Mouse (Mus musculus): ENCODE measurements around the gene Olfr725.

The Olfr725 gene

DNA sequence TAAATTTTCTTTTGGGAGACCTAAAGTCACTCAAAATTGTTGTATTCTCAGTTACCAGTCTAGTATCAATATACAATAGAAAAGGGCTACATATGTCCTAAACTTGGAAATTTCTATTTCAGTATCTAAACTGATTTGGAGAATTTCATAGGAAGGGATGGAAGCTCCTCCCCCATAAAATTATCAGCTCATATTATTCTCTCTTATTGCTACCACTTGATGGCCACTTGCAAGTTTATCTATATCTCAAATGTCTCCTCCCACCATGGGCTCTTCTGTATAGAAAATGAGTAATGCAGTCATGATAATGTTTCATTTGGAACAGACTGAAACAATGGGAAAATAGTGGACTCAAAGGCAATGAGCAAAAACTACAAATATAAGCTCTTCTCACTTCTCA is at the start of gene Olfr725:
Gene Olfr725, minus strand, starts transcription at position 101 of the 400 bp plus-strand sequence.
- Histone ChIP-seq H3K36me3 (ENCODE audit: control insufficient read depth, insufficient read depth, low read length, poor library complexity, severe bottlenecking) (no peaks in the 10 kb centered on the region), H3K27me3 (ENCODE audit: control insufficient read depth, insufficient read depth, low read length, poor library complexity, severe bottlenecking) (no peaks in the 10 kb centered on the region)
- no peak for DNase-seq (ENCODE audit: low read depth, low spot score)

DNA sequence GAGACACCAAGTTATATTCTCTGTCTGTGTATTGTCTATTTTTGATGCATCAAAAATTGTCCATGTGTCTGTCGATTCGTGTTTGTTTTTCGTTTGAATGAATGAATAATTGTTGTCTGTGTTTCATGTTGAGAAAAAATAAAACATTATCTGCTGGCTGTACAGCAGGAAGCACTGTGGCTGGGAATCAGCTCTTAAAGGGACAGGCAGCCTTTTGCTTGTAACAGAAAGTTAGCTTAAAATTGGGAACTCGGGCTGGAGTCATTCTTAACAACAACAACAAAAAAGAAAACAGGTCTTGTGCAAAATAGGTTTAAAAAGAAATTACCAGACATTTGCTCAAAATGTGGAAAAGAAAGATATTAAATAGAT is 22.5 kb upstream of the Olfr725 start:
- no peak for DNase-seq (ENCODE audit: low read depth, low spot score)
- H3K36me3 ChIP-seq (ENCODE audit: control insufficient read depth, insufficient read depth, low read length, poor library complexity, severe bottlenecking) = no peaks in the 10 kb centered on the region
- no peaks in the 10 kb centered on the region for H3K27me3 ChIP-seq (ENCODE audit: control insufficient read depth, insufficient read depth, low read length, poor library complexity, severe bottlenecking)

DNA sequence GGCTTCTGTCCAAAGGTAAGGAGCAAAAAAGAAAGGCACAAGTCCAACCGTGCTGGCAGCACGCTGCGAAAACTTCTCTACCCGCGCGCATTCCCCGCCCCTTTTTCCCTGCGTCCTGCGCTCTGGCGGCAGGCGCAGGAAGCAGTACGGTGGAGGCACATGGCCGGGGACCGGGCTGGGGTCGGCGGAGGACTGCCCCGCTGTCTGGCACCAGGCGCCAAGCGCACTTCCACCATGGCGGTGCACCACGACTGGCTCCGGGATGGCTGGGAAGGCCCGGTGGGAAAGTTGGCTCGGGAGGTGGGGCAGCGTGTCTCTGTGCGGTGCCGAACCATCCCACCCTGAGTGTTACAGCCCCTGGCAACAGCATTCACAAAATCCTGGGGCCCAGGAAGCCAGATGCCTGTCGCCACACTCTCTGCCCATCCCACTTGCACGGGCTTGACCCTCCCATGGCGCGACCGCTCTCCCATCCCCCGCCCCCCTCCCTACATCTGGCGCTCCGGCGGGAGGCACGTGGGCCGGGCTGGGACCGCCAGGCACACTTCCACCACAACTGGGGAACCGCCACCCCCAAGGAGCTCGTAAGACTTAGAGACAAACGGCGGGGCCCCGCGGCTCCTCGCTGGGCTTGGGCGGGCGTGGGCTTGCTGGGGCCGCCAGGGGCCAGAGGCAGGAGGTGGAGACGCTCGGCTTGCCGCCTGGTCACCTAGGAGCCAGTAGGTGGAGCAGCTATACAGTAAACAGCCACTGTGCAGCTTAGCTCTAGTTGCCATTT is 22.0 kb upstream of the Olfr725 start:
- DNase-seq (ENCODE audit: low read depth, low spot score) = peak; percentile 14
- no peaks in the 10 kb centered on the region for H3K36me3 ChIP-seq (ENCODE audit: control insufficient read depth, insufficient read depth, low read length, poor library complexity, severe bottlenecking)

DNA sequence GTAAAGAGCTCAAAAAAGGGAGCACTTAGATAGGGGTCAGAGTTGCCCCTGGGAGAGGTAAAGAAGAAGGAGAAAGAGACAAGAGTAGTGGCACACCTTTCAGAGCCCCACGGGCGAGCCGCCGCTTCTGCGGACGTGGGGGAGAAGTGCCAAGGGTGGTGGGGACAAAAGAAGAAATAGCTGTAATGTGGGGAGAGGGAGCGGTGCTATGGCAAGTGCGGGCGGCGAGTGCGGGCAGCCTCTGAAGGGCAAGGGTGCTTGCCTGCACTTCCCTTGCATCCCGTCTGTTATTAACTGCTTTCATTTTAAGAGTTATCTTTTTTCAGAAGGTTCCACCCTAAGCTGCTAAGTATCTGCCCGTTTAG is 21.4 kb upstream of the Olfr725 start:
- DNase-seq (ENCODE audit: low read depth, low spot score) = no peak
- Histone ChIP-seq H3K36me3 (ENCODE audit: control insufficient read depth, insufficient read depth, low read length, poor library complexity, severe bottlenecking) (no peaks in the 10 kb centered on the region), H3K27me3 (ENCODE audit: control insufficient read depth, insufficient read depth, low read length, poor library complexity, severe bottlenecking) (no peaks in the 10 kb centered on the region)

More for the DNA sequence above, 22.0 kb upstream of the Olfr725 start:
- H3K27me3 ChIP-seq (ENCODE audit: control insufficient read depth, insufficient read depth, low read length, poor library complexity, severe bottlenecking) = no peaks in the 10 kb centered on the region

DNA sequence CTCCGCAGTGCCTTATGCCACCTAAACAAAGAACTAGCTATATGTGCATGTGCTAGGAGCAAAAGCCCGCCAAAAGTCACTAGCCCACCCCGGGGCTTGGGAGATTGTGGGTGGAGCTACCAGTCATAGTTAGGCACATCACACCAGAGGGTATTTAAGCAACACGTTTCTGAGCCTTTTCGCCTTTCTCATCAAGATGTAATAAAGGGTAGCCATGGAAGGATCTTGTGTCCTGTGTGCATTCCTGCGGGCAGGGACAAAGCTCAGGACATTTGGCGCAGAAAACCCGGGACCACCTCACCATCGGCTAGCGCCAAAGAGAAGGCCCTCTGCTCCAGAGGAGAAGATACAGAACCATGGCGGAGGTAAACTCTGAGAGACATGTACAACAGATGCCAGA is 21.0 kb upstream of the Olfr725 start:
- Histone ChIP-seq H3K36me3 (ENCODE audit: control insufficient read depth, insufficient read depth, low read length, poor library complexity, severe bottlenecking) (no peaks in the 10 kb centered on the region), H3K27me3 (ENCODE audit: control insufficient read depth, insufficient read depth, low read length, poor library complexity, severe bottlenecking) (no peaks in the 10 kb centered on the region)
- no peak for DNase-seq (ENCODE audit: low read depth, low spot score)

DNA sequence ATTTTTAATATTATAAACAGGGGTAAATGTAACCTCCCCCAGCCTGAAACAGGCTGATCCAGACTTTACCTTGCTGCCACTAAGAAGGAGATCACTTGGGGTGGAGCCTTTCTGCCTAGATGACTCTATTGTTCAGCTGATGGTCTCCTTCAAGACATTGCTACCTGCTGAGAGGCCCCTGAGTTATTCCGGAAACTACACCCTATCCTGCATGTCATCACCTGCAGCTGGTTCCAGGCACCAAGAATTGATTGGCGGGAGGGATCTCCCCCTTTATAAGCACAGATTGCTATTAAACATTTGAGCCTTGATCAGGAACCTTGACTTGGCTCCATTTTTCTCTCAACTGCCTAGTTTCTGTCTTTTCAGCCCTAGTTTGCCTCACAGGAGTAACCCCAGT is 8.1 kb downstream of the Olfr725 start:
- H3K36me3 ChIP-seq (ENCODE audit: control insufficient read depth, insufficient read depth, low read length, poor library complexity, severe bottlenecking) = no peaks in the 10 kb centered on the region
- no peak for DNase-seq (ENCODE audit: low read depth, low spot score)

DNA sequence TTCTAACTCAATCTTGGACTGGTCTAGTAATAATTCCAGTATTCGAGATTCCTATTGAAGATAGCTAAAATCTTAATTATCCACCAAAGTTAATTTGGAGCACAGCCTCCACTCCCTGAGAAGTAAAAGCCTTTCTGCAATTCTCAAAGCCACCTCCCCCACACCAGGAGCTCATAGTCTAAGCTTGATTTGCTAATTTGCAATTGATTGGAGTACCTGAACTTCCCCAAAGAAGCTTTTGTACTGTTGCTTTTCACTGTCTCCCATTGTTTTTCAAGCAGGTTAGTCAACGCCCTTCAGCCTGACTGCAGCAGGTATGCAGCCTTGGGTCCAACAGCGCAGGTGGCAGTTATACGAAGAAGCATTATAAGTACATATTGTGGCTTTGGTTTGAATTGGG is 8.8 kb downstream of the Olfr725 start:
- DNase-seq (ENCODE audit: low read depth, low spot score) = no peak
- H3K36me3 ChIP-seq (ENCODE audit: control insufficient read depth, insufficient read depth, low read length, poor library complexity, severe bottlenecking) = no peaks in the 10 kb centered on the region
- no peaks in the 10 kb centered on the region for H3K27me3 ChIP-seq (ENCODE audit: control insufficient read depth, insufficient read depth, low read length, poor library complexity, severe bottlenecking)

More for the DNA sequence above, 8.1 kb downstream of the Olfr725 start:
- H3K27me3 ChIP-seq (ENCODE audit: control insufficient read depth, insufficient read depth, low read length, poor library complexity, severe bottlenecking) = no peaks in the 10 kb centered on the region

DNA sequence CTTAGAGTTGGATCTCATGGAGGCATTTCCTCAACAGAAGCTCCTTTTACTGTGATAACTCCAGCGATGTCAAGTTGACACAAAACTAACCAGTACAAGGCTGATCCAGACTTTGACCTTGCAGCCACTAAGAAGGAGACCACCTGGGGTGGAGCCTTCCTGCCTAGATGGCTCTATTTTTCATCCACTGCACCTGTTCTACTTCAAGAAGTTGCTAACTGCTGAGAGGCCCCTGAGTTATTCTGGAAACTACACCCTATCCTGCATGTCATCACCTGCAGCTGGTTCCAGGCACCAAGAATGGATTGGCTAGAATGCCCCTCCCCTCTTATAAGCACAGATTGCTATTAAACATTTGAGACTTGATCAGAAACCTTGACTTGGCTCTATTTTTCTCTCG is 13.8 kb downstream of the Olfr725 start:
- H3K27me3 ChIP-seq (ENCODE audit: control insufficient read depth, insufficient read depth, low read length, poor library complexity, severe bottlenecking) = no peaks in the 10 kb centered on the region
- no peaks in the 10 kb centered on the region for H3K36me3 ChIP-seq (ENCODE audit: control insufficient read depth, insufficient read depth, low read length, poor library complexity, severe bottlenecking)
- DNase-seq (ENCODE audit: low read depth, low spot score) = no peak

All from splenic B cell, adult 2 months (primary cell).